Mouse (Mus musculus) stomach, embryonic 15.5 days (tissue): Measurements from ENCODE around the gene Krt7. TPM values are rescaled to one million over a fixed set of nuclear protein-coding genes. Genes with fewer than 3 reads are reported as not detected.
A peak's percentile ranks its signal among the peaks of the same experiment; 100 is the strongest.

Source experiments
- ATAC-seq: fragments of 200-750 bp; cut with Nextera tagmentation; 2 replicates; pipeline ENCODE4 v1.8.0; 2017; ENCODE audit warnings: low read depth, moderate number of reproducible peaks, moderate TSS enrichment; ENCODE audit not compliant: insufficient read depth, low FRiP score
- H3K27ac ChIP-seq: fragments of 300-500 bp; sonication (generic); 2 replicates; pipeline ENCODE4 v1.5.1; 2015; ENCODE audit warnings: mild to moderate bottlenecking, inconsistent platforms
- H3K27me3 ChIP-seq: fragments of 300-500 bp; sonication (generic); replicated peaks from 2 replicates; pipeline ENCODE4 v1.6.1; 2015; ENCODE audit warnings: inconsistent platforms
- H3K36me3 ChIP-seq: fragments of 300-500 bp; sonication (generic); 2 replicates; pipeline ENCODE4 v1.6.1; 2015; ENCODE audit warnings: inconsistent platforms
- H3K4me1 ChIP-seq: fragments of 300-500 bp; sonication (generic); 2 replicates; pipeline ENCODE4 v1.6.1; 2015; ENCODE audit warnings: inconsistent platforms
- H3K4me2 ChIP-seq: fragments of 300-500 bp; sonication (generic); 2 replicates; pipeline ENCODE4 v1.6.1; 2015; ENCODE audit warnings: mild to moderate bottlenecking, inconsistent platforms
- H3K4me3 ChIP-seq: fragments of 300-500 bp; sonication (generic); replicated peaks from 2 replicates; pipeline ENCODE4 v1.5.1; 2015; ENCODE audit warnings: inconsistent platforms
- H3K9ac ChIP-seq: fragments of 300-500 bp; sonication (generic); 2 replicates; pipeline ENCODE4 v1.6.1; 2015; ENCODE audit warnings: inconsistent platforms
- H3K9me3 ChIP-seq: fragments of 300-500 bp; sonication (generic); 2 replicates; pipeline ENCODE4 v1.6.1; 2016; ENCODE audit warnings: inconsistent platforms
- WGBS: fragments of 180-500 bp; shearing (Covaris S2); methylation state at CpG from one replicate; pipeline ENCODE4 v1.1.7; 2015; 5-methylcytosine and 5-hydroxymethylcytosine counted together
- polyA plus RNA-seq: library from polyadenylated mRNA; unstranded; fragments of >200 nt; fragmentation: Nextera tagmentation; extraction: Ambion mirVana; gene quantifications from 2 replicates; pipeline ENCODE4 v1.2.1, GENCODE M21; 2015

The Krt7 gene
- polyA plus RNA-seq, 1 experiment from 2014 or later: 231 TPM

DNA sequence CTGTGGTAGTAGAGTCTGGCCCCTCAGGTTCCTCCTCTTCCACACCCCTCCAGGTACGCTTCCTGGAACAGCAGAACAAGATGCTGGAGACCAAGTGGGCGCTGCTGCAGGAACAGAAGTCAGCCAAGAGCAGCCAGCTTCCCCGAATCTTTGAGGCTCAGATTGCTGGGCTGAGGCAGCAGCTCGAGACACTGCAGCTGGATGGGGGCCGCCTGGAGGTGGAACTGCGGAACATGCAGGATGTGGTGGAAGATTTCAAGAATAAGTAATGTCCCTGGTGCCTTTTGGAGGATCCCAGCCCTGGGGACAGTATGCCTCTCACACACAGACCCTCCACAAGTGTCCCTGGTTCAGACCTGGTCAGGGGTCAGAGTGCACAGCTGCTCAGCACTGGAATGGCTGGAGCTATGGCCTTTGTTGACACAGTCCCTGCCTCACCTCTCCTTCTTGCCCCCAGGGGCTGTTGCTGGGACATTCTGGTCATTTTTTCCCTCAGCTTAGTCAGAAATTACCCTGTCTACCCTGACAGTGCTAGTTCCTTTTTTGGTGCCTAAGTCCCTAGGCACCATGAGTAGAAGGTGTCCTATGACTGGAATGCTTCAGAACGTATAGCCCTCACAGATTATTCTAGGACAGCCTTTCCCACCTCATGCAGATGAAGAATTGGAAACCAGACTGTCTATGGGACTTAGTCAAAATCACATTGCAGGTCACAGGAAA is 3.2 kb downstream of the Krt7 start:
- Histone ChIP-seq H3K27ac (peak overlapping the region; percentile 67), H3K9me3 (no peaks in the 10 kb centered on the region), H3K9ac (no peak overlapping the region), H3K36me3 (no peaks in the 10 kb centered on the region), H3K27me3 (no peaks in the 10 kb centered on the region), H3K4me2 (peak overlapping the region; percentile 48), H3K4me3 (no peak overlapping the region), H3K4me1 (no peaks in the 10 kb centered on the region; the same call in 1 of the 2 replicates)
- ATAC-seq: no peak
- 40% methylated on average over 7 of the region's 7 CpGs for WGBS

DNA sequence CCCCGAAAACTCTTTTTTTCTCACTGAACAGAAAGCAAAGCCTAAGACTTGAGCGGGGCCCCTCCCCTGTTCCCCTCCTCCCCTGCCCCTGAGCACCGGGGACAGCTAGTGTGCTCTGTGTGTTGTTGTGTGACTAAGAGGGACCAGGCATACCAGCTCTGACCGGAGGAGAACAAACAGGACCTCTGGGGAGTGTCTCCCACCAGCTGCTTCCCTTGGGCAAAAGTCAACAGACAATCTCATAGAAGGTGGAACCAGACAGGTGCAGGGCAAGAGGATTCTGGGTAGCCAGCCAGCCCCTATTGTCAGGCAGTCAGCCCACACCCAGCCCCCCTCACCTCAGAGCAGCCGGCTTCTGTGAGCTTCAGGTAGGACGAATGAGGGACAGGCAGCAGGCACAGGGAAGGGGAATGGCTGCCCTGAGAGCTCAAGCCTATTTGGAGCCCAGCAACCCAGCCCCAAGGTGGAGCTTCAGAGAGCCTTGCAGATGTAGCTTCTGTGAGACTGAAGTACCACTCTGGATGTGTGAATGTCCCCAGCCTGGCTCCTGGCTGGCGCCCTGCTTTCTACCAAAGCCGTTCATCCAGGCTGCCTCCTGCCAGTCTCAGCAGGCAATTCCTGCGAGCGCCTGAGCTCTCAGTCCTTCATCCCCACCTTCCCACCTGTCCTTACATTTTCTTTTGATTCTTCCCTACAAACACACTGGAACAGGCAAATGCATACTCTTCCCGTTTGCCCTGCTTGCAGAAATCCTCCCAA is 4.1 kb downstream of the Krt7 start:
- Histone ChIP-seq H3K9me3 (no peaks in the 10 kb centered on the region), H3K4me1 (no peaks in the 10 kb centered on the region; the same call in 1 of the 2 replicates), H3K36me3 (no peaks in the 10 kb centered on the region), H3K27ac (peak overlapping the region; percentile 67), H3K27me3 (no peaks in the 10 kb centered on the region), H3K9ac (no peak overlapping the region), H3K4me2 (peak overlapping the region; percentile 48), H3K4me3 (no peak overlapping the region)
- WGBS: 44% methylated on average over 11 of the region's 11 CpGs
- ATAC-seq: peak; percentile 66

DNA sequence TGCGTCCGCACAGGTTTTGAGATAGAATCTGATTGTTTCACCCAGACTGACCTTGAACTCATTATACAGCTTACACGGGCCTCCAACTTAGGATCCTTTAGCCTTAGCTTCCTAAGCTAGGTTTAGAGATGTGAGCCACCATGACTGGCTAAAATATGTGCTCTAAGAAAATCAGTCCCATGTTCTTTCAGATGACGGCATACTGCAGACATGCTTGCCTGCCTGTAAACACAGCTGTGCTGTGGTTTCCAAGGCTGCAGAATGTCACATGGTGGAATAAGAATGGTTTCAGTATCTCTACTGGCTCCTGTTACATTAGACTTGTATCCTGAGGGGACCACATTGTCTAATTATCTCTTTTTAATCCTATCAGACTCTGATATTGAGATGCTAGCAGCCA is 8.1 kb downstream of the Krt7 start:
- ATAC-seq: no peak
- 65% methylated on average over 4 of the region's 4 CpGs for WGBS
- no peak overlapping the region for H3K9ac ChIP-seq

DNA sequence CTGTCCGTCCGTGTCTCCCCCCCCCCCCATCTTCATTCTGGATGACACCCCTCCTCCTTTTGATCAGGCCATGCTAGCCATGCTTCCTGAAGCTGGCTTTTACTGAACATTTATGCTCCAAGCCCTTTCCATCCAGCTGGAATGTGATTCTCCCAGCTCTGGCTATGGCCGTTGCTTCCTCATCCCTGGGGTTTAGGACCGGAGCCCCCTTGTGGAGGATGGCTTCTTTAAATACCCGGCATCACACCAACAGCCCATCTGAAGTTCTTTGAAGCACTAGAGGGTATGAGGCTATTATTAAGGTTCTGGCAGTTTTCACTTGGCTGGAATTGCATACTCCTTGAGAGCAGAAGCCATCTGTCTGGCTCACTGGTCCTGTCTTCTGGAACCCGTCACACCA is 10.1 kb downstream of the Krt7 start:
- Histone ChIP-seq H3K4me1 (0 out of 2 replicates have a peak, but pooled peaks cover 5% of the 10 kb centered on the region), H3K9me3 (no peaks in the 10 kb centered on the region), H3K27ac (no peak overlapping the region), H3K4me3 (no peak overlapping the region), H3K27me3 (no peaks in the 10 kb centered on the region), H3K4me2 (no peak overlapping the region), H3K9ac (no peak overlapping the region), H3K36me3 (no peaks in the 10 kb centered on the region)
- 54% methylated on average over 6 of the region's 6 CpGs for WGBS
- ATAC-seq: no peak

More for the DNA sequence above, 8.1 kb downstream of the Krt7 start:
- Histone ChIP-seq H3K9me3 (no peaks in the 10 kb centered on the region), H3K27ac (no peak overlapping the region), H3K4me1 (no peaks in the 10 kb centered on the region), H3K4me3 (no peak overlapping the region), H3K27me3 (no peaks in the 10 kb centered on the region), H3K36me3 (no peaks in the 10 kb centered on the region), H3K4me2 (no peak overlapping the region)

DNA sequence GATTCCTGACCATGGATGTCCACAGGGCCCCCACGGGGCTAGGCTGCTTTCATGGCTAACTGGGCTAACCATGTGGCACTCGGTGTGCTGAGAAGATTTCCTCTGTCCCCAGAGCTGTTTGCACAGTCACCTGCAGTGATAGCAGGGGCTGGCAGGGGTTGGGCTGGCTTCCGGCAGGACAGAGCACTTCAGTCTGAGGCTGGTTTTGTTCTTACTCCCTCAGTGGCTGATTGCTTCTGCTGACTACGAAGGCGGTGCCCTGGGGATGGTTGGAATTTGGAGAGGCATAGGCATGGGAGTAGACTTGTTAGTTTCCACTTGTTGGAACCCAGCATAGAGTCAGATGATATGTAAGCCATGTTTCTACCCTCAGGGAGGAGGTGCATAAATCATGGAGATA is 14.1 kb downstream of the Krt7 start:
- Histone ChIP-seq H3K4me2 (no peak overlapping the region), H3K9me3 (no peaks in the 10 kb centered on the region), H3K4me3 (no peak overlapping the region), H3K27ac (0 out of 2 replicates have a peak overlapping the region, but pooled peaks have one; percentile 7), H3K27me3 (no peaks in the 10 kb centered on the region), H3K9ac (no peak overlapping the region), H3K4me1 (0 out of 2 replicates have a peak, but pooled peaks cover 5% of the 10 kb centered on the region), H3K36me3 (no peaks in the 10 kb centered on the region)
- 36% methylated on average over 5 of the region's 5 CpGs for WGBS
- ATAC-seq: no peak

DNA sequence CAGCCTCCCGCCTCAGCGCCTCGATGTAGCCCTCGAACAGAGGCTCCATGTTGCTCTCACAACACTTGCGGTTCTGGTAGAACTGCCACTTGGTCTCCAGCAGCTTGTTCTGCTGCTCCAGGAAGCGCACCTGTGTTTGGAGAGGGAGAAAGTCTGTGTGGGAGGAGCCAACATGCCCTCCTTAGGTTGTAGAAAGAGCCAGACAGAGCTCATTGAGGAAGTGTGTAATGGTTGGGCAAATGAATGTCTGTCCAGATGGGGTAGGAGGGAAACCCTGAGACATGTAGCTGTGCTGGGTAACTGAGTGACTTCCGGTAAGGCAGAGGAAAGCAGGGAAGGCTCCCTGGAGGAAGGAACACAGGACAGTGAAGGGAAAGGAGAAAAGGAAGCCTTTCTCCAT is 25.8 kb downstream of the Krt7 start:
- ATAC-seq: no peak
- H3K9ac ChIP-seq: no peak overlapping the region
- no peaks in the 10 kb centered on the region for H3K36me3 ChIP-seq
- H3K4me3 ChIP-seq: no peak overlapping the region
- 76% methylated on average over 7 of the region's 7 CpGs for WGBS
- H3K9me3 ChIP-seq: no peaks in the 10 kb centered on the region
- H3K27me3 ChIP-seq: peaks cover 21% of the 10 kb centered on the region
- H3K4me2 ChIP-seq: no peak overlapping the region
- no peak overlapping the region for H3K27ac ChIP-seq
- peaks cover 7% of the 10 kb centered on the region; the same call in 1 of the 2 replicates for H3K4me1 ChIP-seq

DNA sequence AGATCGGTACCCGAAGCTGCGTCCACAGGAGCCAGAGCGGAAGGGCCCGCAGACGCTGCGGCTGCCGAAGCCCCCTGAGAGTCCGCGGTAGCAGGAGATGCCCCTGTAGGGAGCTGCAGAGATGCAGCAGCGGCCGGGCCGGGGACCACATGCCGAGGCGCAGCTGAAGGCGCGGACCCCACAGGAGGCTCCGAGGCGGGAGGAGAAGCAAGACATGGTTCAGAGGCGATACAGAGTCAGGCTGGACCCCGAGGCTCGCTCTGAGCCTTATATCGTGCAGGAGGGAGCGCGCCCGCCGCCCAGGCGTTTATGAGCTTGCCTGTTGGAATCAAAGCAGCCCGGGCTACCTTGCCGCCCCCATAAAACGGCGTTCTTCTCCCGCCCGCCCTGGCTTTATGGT is 27.7 kb downstream of the Krt7 start, which contains the start of gene Krt87:
Krt87 (minus strand) TSS at position 250 of the 400 bp plus-strand sequence.
- Histone ChIP-seq H3K36me3 (no peaks in the 10 kb centered on the region), H3K9ac (no peak within 1 kb of the TSS), H3K4me1 (peaks cover 7% of the 10 kb centered on the region; the same call in 1 of the 2 replicates), H3K9me3 (no peaks in the 10 kb centered on the region), H3K27ac (no peak within 1 kb of the TSS), H3K27me3 (peaks cover 21% of the 10 kb centered on the region), H3K4me2 (peak within 1 kb of the TSS; percentile 43), H3K4me3 (peak within 1 kb of the TSS; percentile 19)
- ATAC-seq: no peak
- WGBS: 3% methylated on average over 34 of the region's 34 CpGs

DNA sequence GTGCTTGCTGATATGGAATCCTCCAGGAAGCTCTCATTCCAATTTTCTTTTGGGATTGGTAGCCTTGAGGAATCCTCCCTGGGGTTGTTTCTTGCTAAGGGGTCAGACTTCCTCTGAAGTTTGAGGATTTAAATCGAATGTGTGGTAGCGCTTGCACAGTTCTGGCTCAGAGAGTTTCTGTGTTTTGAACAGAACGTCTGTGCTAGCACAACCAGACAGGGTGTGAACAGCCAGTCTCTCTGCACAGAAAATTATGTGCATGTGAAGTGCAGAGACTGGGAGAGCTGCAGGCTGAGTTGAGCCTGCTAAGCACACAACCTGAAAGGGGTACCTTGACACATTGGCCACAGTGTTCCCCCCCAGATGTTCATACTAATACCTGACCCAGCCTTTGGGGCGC is 30.0 kb downstream of the Krt7 start:
- Histone ChIP-seq H3K27me3 (peaks cover 21% of the 10 kb centered on the region), H3K36me3 (no peaks in the 10 kb centered on the region), H3K9me3 (no peaks in the 10 kb centered on the region), H3K4me1 (peaks cover 7% of the 10 kb centered on the region; the same call in 1 of the 2 replicates), H3K4me2 (no peak overlapping the region), H3K9ac (no peak overlapping the region), H3K4me3 (no peak overlapping the region), H3K27ac (no peak overlapping the region)
- ATAC-seq: no peak
- 78% methylated on average over 4 of the region's 4 CpGs for WGBS

DNA sequence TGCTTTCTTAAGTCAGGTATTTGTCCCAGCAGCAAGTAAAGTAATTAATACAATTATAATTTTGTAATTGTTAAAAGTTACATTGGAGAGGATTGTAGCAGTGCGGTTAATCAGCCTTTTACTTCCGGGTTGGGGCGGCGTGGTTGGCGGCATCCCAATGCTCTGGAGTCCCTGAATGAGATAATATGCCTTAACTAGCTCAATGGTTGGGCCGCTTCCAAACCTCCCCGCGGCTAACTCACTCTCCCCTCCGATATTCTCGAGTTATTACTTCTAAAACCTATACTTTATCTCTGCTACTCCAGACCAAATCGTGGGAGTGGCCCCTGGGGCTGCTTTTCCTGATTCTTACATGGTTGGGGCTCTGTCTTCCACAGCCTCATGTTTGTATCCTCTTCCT is 35.7 kb downstream of the Krt7 start:
- no peaks in the 10 kb centered on the region for H3K36me3 ChIP-seq
- no peak overlapping the region for H3K9ac ChIP-seq
- H3K9me3 ChIP-seq: no peaks in the 10 kb centered on the region
- no peak for ATAC-seq
- H3K4me1 ChIP-seq: no peaks in the 10 kb centered on the region
- H3K27ac ChIP-seq: no peak overlapping the region
- no peaks in the 10 kb centered on the region for H3K27me3 ChIP-seq
- WGBS: 64% methylated on average over 11 of the region's 11 CpGs
- H3K4me2 ChIP-seq: no peak overlapping the region
- no peak overlapping the region for H3K4me3 ChIP-seq

DNA sequence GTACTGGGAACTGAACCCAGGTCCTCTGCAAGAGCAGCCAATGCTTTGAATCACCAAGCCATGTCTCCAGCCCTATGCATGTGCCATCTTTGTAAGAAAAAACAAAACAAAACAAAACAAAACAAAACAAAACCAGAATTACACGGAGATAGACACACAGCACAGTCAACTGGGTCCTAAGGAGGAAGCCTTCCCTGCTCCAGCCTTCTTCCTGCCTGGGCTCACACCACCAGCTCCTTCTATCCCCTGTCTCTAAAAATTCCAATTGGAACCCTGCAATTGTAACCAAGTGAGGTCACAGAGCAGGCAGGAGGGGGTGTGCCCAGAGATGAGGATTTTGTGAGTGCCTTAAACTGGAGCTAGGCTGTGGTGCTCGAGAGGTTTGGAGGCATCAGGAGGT is 36.6 kb downstream of the Krt7 start, which contains the start of gene Krt88:
Krt88 (plus strand) TSS at position 301 of the 400 bp plus-strand sequence.
- Histone ChIP-seq H3K4me3 (no peak within 1 kb of the TSS), H3K36me3 (no peaks in the 10 kb centered on the region), H3K4me1 (no peaks in the 10 kb centered on the region), H3K9me3 (no peaks in the 10 kb centered on the region), H3K9ac (no peak within 1 kb of the TSS), H3K27ac (no peak within 1 kb of the TSS), H3K27me3 (no peaks in the 10 kb centered on the region), H3K4me2 (no peak within 1 kb of the TSS)
- 68% methylated on average over 2 of the region's 2 CpGs for WGBS
- ATAC-seq: no peak

DNA sequence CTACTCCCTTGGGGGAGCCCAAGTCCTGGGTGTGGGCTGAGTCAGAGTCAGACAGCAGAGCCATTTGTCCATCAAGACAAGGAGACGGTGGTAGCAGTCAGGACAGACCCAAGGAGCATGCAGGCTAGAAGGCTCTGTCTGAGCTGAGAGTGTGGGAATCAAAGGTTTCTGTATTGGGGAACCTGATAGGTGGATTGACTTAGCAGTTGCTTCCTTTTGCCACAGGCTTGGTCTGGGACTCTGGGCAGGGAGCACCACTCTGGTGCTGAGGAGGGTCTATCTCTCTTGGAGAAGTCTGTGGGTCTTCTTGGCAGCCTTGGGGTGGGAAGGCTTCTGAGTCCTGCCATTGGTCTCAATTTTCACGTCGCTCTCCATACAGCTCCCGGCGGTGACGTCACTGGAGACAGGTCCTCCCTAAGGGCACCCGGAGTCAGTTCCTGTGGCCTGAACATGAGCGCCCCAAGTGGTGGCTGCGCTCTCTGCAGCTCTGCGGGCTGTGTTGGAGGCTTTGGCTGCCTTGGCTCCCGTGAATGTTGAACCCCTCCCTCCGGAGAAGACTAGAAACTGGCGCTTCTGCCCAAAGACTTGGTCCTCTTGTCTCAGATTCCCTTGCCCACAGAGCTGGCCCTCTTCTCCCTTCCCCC is 42.4 kb downstream of the Krt7 start:
- Histone ChIP-seq H3K4me3 (no peak overlapping the region), H3K4me1 (no peaks in the 10 kb centered on the region), H3K4me2 (peak overlapping the region; percentile 37; the same call in 1 of the 2 replicates), H3K36me3 (no peaks in the 10 kb centered on the region), H3K9me3 (no peaks in the 10 kb centered on the region), H3K27me3 (no peaks in the 10 kb centered on the region), H3K9ac (no peak overlapping the region), H3K27ac (no peak overlapping the region)
- no peak; the same call in 1 of the 2 replicates for ATAC-seq
- 5% methylated on average over 13 of the region's 13 CpGs for WGBS

DNA sequence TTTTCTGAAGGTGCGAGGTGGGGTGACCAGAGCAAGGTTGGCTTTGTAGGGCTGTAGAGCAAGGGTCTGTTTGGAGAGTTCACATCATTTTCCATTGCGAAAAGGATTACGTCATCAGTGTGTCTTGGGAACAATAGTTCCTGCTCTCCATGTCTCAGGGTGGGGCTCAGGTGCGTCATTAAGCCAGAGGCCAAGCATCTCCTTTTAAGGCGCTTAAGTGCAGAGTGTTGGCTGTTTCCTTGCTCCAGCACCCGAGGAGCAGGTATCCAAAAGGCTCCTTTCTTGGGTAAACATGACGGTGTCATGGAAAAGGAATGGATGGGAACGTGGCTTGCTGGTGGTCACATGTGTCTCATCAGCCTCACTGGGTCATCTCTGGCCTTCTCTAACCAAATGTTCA is 43.9 kb downstream of the Krt7 start:
- Histone ChIP-seq H3K4me2 (no peak overlapping the region), H3K27me3 (no peaks in the 10 kb centered on the region), H3K36me3 (no peaks in the 10 kb centered on the region), H3K9me3 (no peaks in the 10 kb centered on the region), H3K9ac (no peak overlapping the region), H3K4me3 (no peak overlapping the region), H3K27ac (no peak overlapping the region), H3K4me1 (no peaks in the 10 kb centered on the region)
- 76% methylated on average over 8 of the region's 8 CpGs for WGBS
- ATAC-seq: no peak
